Mouse (Mus musculus) kidney, postnatal 0 days (tissue): Measurements from ENCODE around the gene Rfc5. TPM values are rescaled to one million over a fixed set of nuclear protein-coding genes. Genes with fewer than 3 reads are reported as not detected.
"Not testable (repeated sequence)": the region's sequence is repeated elsewhere in the genome, so short reads cannot be mapped to it uniquely, and the experiment has no call there.

Experiments used
- ATAC-seq: fragments of 200-750 bp; cut with Nextera tagmentation; replicated peaks from 2 replicates; pipeline ENCODE4 v1.8.0; 2017; ENCODE audit warnings: low read depth, moderate number of reproducible peaks, moderate TSS enrichment, moderate library complexity; ENCODE audit not compliant: low FRiP score
- DNase-seq: peaks from one replicate; pipeline ENCODE4 v3.0.0-alpha.2; 2016; ENCODE audit warnings: low spot score
- H3K27ac ChIP-seq: fragments of 300-500 bp; sonication (generic); 2 replicates; pipeline ENCODE4 v1.5.1; 2014; ENCODE audit warnings: mild to moderate bottlenecking
- H3K27me3 ChIP-seq: fragments of 300-500 bp; sonication (generic); 2 replicates; pipeline ENCODE4 v1.6.1; 2014; ENCODE audit warnings: low read length, mixed read lengths; ENCODE audit not compliant: insufficient read depth
- H3K36me3 ChIP-seq: fragments of 300-500 bp; sonication (generic); 2 replicates; pipeline ENCODE4 v1.6.1; 2014; ENCODE audit warnings: low read length, mixed read lengths; ENCODE audit not compliant: insufficient read depth
- H3K4me1 ChIP-seq: fragments of 300-500 bp; sonication (generic); replicated peaks from 2 replicates; pipeline ENCODE4 v1.6.1; 2014; ENCODE audit warnings: antibody characterized with exemption, low read length, mixed read lengths; ENCODE audit not compliant: insufficient read depth
- H3K4me2 ChIP-seq: fragments of 300-500 bp; sonication (generic); 2 replicates; pipeline ENCODE4 v1.6.1; 2014; ENCODE audit warnings: mild to moderate bottlenecking, low read length, moderate library complexity, mixed read lengths
- H3K4me3 ChIP-seq: fragments of 300-500 bp; sonication (generic); replicated peaks from 2 replicates; pipeline ENCODE4 v1.5.1; 2014; ENCODE audit warnings: low read depth, low read length
- H3K9ac ChIP-seq: fragments of 300-500 bp; sonication (generic); 2 replicates; pipeline ENCODE4 v1.6.1; 2014; ENCODE audit warnings: low read depth, low read length
- H3K9me3 ChIP-seq: fragments of 300-500 bp; sonication (generic); replicated peaks from 2 replicates; pipeline ENCODE4 v1.6.1; 2016; ENCODE audit warnings: low read length, inconsistent platforms, mixed read lengths
- CTCF ChIP-seq: IDR thresholded peaks from 2 replicates; pipeline ENCODE4 v1.5.1; 2016; ENCODE audit warnings: antibody characterized with exemption, low read depth, mild to moderate bottlenecking, moderate library complexity
- WGBS: fragments of 180-500 bp; shearing (Covaris S2); extraction: QIAGEN DNeasy Blood & Tissue Kit; methylation state at CpG from one replicate; pipeline ENCODE4 v1.1.7; 2014; 5-methylcytosine and 5-hydroxymethylcytosine counted together
- polyA plus RNA-seq: library from polyadenylated mRNA; unstranded; fragments of >200 nt; fragmentation: Nextera tagmentation; extraction: Ambion mirVana; gene quantifications from 2 replicates; pipeline ENCODE4 v1.2.1, GENCODE M21; 2015

The Rfc5 gene
- 54.7 and 60.2 TPM in 2 replicates for polyA plus RNA-seq

DNA sequence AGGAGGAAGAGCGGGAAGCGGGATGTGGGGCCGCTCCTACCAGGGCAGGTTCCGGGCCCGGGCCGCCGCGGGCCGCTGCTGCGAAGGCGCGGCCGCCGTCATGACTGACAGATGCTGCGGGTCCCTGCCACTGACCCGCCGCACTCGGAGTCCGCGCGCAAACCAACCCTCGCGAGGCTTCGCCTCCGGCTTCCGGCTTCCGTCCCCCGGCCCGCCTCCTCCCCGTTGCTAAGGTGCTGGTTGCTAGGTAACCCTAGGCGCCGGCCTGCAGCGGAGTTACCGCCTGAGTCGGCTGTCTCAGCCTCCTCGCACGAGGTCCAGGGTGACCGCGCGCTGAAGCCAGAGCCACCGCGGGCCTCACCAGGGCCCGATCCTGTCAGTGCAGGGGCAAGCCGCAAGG lies at the start of gene Rfc5:
Gene Rfc5 (minus strand): TSS at position 171 of the 400 bp plus-strand sequence.
- TF ChIP-seq CTCF, result no peak
- Histone ChIP-seq H3K4me2 (peak within 1 kb of the TSS; percentile 69), H3K4me1 (peaks cover 7% of the 10 kb centered on the region; the same call in 1 of the 2 replicates), H3K9me3 (0 out of 2 replicates have a peak, but pooled peaks cover 3% of the 10 kb centered on the region), H3K27ac (peak within 1 kb of the TSS; percentile 58; the same call in 1 of the 2 replicates), H3K4me3 (peak within 1 kb of the TSS; percentile 59), H3K27me3 (no peaks in the 10 kb centered on the region), H3K9ac (peak within 1 kb of the TSS; percentile 84), H3K36me3 (peaks cover 16% of the 10 kb centered on the region; the same call in 1 of the 2 replicates)
- ATAC-seq (peak; percentile 97), DNase-seq (peak; percentile 98)
- under 1% methylated on average over 44 of the region's 44 CpGs for WGBS

DNA sequence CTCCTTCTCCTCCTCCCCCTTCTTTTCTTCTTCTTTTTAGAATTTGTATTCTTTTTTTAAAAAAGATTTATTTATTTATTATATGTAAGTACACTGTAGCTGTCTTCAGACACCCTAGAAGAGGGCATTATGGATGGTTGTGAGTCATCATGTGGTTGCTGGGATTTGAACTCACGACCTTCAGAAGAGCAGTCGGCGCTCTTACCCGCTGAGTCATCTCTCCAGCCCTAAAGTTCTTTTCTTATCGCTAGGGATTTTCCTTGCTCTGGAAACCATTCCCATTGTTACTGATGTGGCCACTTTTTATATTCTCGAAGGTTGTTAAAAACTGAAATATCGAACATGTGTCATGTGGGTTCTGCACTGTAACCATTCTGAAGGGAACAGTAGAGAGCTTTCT lies 44.7 kb upstream of the Rfc5 start:
- not testable (repeated sequence) for DNase-seq, H3K9me3 ChIP-seq, H3K4me3 ChIP-seq, H3K4me2 ChIP-seq, H3K27me3 ChIP-seq, H3K36me3 ChIP-seq, H3K27ac ChIP-seq, ATAC-seq, H3K4me1 ChIP-seq, H3K9ac ChIP-seq
- 88% methylated on average over 7 of the region's 7 CpGs for WGBS

DNA sequence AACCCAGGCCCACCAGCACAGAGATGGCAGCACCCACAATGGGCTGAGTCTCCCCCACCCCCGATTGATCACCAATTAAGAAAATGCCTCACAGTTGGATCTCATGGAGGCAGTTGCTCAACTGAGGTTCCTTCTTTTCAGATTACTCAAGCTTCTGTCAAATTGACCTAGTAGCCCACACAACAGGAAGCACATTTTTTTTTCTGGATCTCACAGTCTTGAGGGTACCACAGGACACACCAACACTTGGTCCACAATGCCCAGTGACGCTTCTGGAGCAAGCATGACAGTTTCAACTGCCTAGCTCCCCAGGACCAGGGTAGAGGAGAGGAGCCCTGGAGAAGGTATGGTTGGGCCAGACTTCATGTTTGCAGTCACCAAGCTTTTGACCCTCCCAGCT lies 28.6 kb upstream of the Rfc5 start:
- H3K9ac ChIP-seq, result no peak overlapping the region
- H3K9me3 ChIP-seq, result no peaks in the 10 kb centered on the region
- H3K36me3 ChIP-seq, result no peaks in the 10 kb centered on the region
- H3K4me2 ChIP-seq, result no peak overlapping the region
- 89% methylated on average over 2 of the region's 2 CpGs for WGBS
- DNase-seq (no peak), ATAC-seq (no peak)
- TF ChIP-seq CTCF, result no peak
- H3K4me1 ChIP-seq, result no peaks in the 10 kb centered on the region; the same call in 1 of the 2 replicates
- no peak overlapping the region for H3K4me3 ChIP-seq
- H3K27me3 ChIP-seq, result peaks cover 3% of the 10 kb centered on the region; the same call in 1 of the 2 replicates
- no peak overlapping the region for H3K27ac ChIP-seq

DNA sequence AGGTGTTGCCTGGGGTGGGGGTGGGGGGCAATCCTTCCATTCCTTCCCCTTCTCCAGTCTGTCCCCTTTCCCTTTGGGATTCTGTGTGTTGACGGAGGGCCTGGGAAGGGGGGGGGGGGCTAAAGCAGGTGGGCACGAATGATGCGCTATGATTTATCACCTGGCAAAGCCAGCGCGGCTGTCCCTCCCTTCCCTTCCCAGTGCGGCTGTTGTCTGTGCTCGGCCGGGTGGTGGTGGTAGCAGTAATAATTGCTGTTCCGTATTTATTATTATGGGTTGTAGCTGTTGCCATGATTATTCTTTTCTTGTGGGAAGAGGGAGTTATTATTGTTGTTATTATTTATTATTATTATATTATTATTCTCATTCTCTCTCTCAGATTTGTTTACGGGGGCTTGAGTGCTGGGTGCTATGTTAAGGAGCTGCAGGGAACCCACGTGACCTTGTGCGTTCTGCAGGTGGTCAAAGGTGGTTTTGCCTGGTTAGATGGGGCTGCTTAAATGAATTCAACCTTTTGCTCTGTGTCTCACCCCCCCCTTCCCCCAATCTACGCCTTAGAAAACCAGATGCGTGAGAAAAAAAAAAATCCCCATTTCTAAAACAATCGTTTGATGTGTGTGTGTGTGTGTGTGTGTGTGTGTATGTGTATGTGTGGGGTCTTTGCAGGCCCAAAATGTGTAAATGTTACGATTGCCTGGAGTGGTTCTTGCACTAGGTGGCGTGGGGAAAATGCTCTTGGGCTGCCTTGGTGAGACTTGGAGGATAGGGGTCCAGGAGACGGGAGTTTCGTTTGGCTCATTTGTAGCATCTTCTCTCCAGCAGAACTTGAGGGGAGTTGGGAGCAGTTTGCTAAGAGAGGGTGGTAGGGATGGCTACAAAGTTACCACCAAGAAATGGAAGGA lies 26.4 kb upstream of the Rfc5 start:
- Histone ChIP-seq H3K4me1 (no peaks in the 10 kb centered on the region; the same call in 1 of the 2 replicates), H3K9me3 (no peaks in the 10 kb centered on the region), H3K9ac (no peak overlapping the region), H3K4me3 (peak overlapping the region; percentile 62; the same call in 1 of the 2 replicates), H3K27ac (no peak overlapping the region), H3K36me3 (no peaks in the 10 kb centered on the region), H3K4me2 (peak overlapping the region; percentile 93), H3K27me3 (peaks cover 3% of the 10 kb centered on the region)
- 23% methylated on average over 19 of the region's 19 CpGs for WGBS
- no peak for ATAC-seq
- DNase-seq, result no peak
- no peak for TF ChIP-seq CTCF

DNA sequence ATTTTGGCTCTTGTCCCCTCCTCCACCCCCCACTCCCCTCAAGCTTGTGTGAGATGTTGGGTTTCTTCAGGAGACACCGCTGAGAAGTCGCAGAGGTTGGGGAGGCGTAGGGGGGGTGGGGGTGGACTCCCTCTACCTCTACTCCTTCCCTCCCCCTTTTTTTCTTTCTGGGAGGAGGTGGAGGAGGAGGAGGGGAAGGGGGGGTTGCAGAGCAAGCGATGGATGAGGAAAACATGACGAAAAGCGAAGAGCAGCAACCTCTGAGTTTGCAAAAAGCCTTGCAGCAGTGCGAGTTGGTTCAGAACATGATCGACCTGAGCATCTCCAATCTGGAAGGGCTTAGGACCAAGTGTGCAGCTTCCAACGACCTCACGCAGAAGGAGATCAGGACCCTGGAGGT lies 25.8 kb upstream of the Rfc5 start:
- peak overlapping the region; percentile 93 for H3K4me2 ChIP-seq
- no peak overlapping the region for H3K9ac ChIP-seq
- ATAC-seq (no peak), DNase-seq (no peak)
- H3K27ac ChIP-seq, result no peak overlapping the region
- peak overlapping the region; percentile 62 for H3K4me3 ChIP-seq
- 4% methylated on average over 10 of the region's 10 CpGs for WGBS
- no peaks in the 10 kb centered on the region; the same call in 1 of the 2 replicates for H3K4me1 ChIP-seq
- H3K27me3 ChIP-seq, result peaks cover 3% of the 10 kb centered on the region
- TF ChIP-seq CTCF, result no peak
- no peaks in the 10 kb centered on the region for H3K9me3 ChIP-seq
- H3K36me3 ChIP-seq, result no peaks in the 10 kb centered on the region
